Mouse (Mus musculus) thymus, adult 2 months (tissue): Measurements from ENCODE around the gene Gpsm3. TPM values are rescaled to one million over a fixed set of nuclear protein-coding genes. Genes with fewer than 3 reads are reported as not detected.

Experiments used
- DNase-seq: peaks from one replicate; pipeline ENCODE4 v3.0.0; 2021
- H3K27ac ChIP-seq: fragments of 200-500 bp; 2 replicates; pipeline ENCODE4 v1.5.1; 2012; ENCODE audit warnings: low read length, control low read depth; ENCODE audit not compliant: control insufficient read depth, insufficient read depth
- H3K27me3 ChIP-seq: fragments of 200-500 bp; 2 replicates; pipeline ENCODE4 v1.6.1; 2012; ENCODE audit warnings: mild to moderate bottlenecking, low read length, moderate library complexity, mixed read lengths; ENCODE audit not compliant: control insufficient read depth, insufficient read depth
- H3K36me3 ChIP-seq: fragments of 200-500 bp; 2 replicates; pipeline ENCODE4 v1.6.1; 2012; ENCODE audit warnings: mild to moderate bottlenecking, low read length, moderate library complexity; ENCODE audit not compliant: control insufficient read depth, insufficient read depth
- H3K4me1 ChIP-seq: fragments of 200-500 bp; replicated peaks from 2 replicates; pipeline ENCODE4 v1.6.1; 2012; ENCODE audit warnings: low read length; ENCODE audit not compliant: control insufficient read depth, insufficient read depth
- H3K4me3 ChIP-seq: fragments of 200-500 bp; 2 replicates; pipeline ENCODE4 v1.5.1; 2012; ENCODE audit warnings: mild to moderate bottlenecking, low read length, control low read depth, moderate library complexity; ENCODE audit not compliant: control insufficient read depth, insufficient read depth
- CTCF ChIP-seq: fragments of 200-500 bp; IDR thresholded peaks from 2 replicates; pipeline ENCODE4 v1.5.1; 2012; ENCODE audit warnings: mild to moderate bottlenecking, control low read depth, low read length, moderate library complexity, borderline replicate concordance; ENCODE audit not compliant: control insufficient read depth, poor library complexity, insufficient read depth; ENCODE audit errors: extremely low read depth
- POLR2A ChIP-seq: fragments of 200-500 bp; IDR thresholded peaks from 2 replicates; pipeline ENCODE4 v1.6.1; 2012; ENCODE audit warnings: mild to moderate bottlenecking, low read length, control low read depth, moderate library complexity; ENCODE audit not compliant: control insufficient read depth, poor library complexity, insufficient read depth; ENCODE audit errors: extremely low read depth
- WGBS: fragments of 180-500 bp; shearing (Covaris S2); methylation state at CpG from one replicate; pipeline ENCODE4 v1.1.7; 2018; 5-methylcytosine and 5-hydroxymethylcytosine counted together
- polyA plus RNA-seq: library from polyadenylated mRNA; depleted of rRNA; stranded (reverse); fragments of >200 nt; gene quantifications from 2 replicates; pipeline ENCODE4 v1.2.3, GENCODE M21; 2012

The Gpsm3 gene
- polyA plus RNA-seq, 1 experiment = 208 TPM

DNA sequence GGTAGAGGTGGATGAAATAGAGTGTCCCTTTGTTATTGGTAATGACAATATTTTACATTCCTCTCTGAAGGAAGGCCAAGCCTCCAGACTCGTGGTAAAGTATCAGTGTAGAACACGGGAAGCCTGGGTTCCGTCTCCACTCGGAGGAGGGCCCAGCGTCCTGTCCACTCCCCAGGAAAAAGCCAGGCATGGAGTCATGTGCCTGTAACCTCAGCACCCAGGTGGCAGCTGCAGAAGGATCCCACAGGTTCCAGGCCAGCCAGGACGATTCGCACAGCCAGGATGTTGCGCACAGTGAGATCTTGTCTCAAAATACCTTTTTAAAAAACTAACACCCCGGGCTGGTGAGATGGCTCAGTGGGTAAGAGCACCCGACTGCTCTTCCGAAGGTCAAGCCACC, 26.3 kb upstream of the Gpsm3 start:
- TF ChIP-seq POLR2A = no peak
- no peak for TF ChIP-seq CTCF
- H3K27ac ChIP-seq = no peak overlapping the region
- WGBS = 90% methylated on average over 11 of the region's 11 CpGs
- no peak overlapping the region for H3K4me3 ChIP-seq
- H3K4me1 ChIP-seq = peaks cover 5% of the 10 kb centered on the region
- no peaks in the 10 kb centered on the region for H3K27me3 ChIP-seq
- no peaks in the 10 kb centered on the region for H3K36me3 ChIP-seq
- no peak for DNase-seq

DNA sequence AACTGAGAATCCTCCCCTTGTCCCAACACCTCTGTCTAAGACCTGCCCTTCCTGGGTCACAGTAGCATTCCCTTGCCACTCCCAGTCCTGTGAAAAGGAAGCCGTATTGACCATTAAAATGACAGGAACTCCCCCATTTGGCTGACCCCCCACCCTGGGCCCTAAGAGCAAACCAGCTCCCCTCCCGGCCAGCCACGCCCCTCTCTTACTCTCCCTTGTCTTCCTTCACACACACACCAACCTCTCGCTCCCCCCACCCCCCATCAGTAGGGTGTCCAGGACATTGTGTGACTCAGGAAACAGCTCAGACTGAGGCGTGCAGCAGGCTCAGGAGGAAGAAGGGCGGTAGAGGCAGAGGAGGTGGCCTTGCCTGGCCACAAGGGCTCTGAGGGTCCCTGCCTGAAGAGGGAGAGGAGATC, 25.6 kb upstream of the Gpsm3 start, which contains the start of gene Notch4:
Notch4 (plus strand) TSS at position 266 of the 419 bp plus-strand sequence.
- Histone ChIP-seq H3K4me1 (peaks cover 5% of the 10 kb centered on the region), H3K36me3 (no peaks in the 10 kb centered on the region), H3K4me3 (no peak within 1 kb of the TSS), H3K27me3 (no peaks in the 10 kb centered on the region), H3K27ac (no peak within 1 kb of the TSS)
- DNase-seq = no peak
- TF ChIP-seq CTCF (no peak), POLR2A (no peak)
- WGBS = 26% methylated on average over 6 of the region's 6 CpGs

DNA sequence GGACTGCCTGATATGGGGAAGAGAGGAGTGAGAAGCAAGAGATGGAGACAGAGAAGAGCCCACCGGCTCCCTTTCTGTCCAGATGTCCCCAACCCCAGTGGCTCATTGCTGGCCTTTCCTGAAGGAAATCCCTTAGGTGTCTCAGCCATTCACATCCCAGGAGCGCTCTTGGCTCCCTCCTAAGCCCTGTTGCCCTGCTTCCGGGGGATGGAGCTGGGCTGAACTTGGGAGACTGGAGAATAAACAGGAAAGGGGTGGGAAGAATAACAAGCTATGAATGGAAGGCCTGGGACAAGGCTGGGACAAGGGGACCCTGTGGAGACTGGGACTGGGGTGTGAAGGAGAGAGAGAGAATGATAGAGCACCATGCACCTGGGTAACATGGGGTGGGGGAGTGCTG, 24.8 kb upstream of the Gpsm3 start:
- Histone ChIP-seq H3K27me3 (no peaks in the 10 kb centered on the region), H3K4me3 (no peak overlapping the region), H3K36me3 (no peaks in the 10 kb centered on the region), H3K4me1 (peaks cover 5% of the 10 kb centered on the region), H3K27ac (no peak overlapping the region)
- TF ChIP-seq POLR2A = no peak
- TF ChIP-seq CTCF = no peak
- DNase-seq = no peak
- 95% methylated on average over 3 of the region's 3 CpGs for WGBS

DNA sequence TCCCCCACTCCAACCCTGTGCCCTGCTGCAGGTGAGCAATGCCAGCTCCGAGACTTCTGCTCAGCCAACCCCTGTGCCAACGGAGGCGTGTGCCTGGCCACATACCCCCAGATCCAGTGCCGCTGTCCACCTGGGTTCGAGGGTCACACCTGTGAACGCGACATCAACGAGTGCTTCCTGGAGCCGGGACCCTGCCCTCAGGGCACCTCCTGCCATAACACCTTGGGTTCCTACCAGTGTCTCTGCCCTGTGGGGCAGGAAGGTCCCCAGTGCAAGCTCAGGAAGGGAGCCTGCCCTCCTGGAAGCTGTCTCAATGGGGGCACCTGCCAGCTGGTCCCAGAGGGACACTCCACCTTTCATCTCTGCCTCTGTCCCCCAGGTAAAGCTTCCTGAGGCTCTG, 22.3 kb upstream of the Gpsm3 start:
- DNase-seq = no peak
- Histone ChIP-seq H3K4me3 (no peak overlapping the region), H3K4me1 (no peaks in the 10 kb centered on the region), H3K27ac (no peak overlapping the region), H3K36me3 (no peaks in the 10 kb centered on the region), H3K27me3 (no peaks in the 10 kb centered on the region)
- WGBS = 89% methylated on average over 9 of the region's 9 CpGs
- TF ChIP-seq CTCF (no peak), POLR2A (no peak)

DNA sequence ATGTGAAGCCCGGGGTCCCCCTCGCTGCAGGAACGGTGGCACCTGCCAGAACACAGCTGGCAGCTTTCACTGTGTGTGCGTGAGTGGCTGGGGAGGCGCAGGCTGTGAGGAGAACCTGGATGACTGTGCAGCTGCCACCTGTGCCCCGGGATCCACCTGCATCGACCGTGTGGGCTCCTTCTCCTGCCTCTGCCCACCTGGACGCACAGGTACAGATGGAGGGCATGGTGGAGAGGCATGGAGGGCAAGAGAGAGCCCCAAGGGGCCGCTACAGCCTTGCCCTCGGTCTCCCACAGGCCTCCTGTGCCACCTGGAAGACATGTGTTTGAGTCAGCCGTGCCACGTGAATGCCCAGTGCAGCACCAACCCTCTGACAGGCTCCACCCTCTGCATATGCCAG, 21.2 kb upstream of the Gpsm3 start:
- Histone ChIP-seq H3K4me1 (no peaks in the 10 kb centered on the region), H3K27me3 (no peaks in the 10 kb centered on the region)

DNA sequence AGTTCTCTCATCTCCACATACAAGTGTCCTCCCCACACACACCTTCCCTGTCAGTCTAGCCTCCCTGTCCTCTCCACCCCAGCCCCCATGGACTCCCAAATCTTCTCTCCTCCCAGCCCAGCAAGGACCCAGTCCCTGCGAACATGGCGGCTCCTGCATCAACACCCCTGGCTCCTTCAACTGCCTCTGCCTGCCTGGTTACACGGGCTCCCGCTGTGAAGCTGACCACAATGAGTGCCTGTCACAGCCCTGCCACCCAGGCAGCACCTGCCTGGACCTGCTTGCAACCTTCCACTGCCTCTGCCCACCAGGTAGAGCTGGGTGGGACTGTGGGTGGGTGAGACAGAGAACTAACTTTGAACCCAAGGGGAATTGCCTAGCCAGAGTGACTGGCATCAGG, 19.7 kb upstream of the Gpsm3 start:
- H3K4me1 ChIP-seq = no peaks in the 10 kb centered on the region
- no peak for TF ChIP-seq POLR2A
- TF ChIP-seq CTCF = no peak
- H3K27ac ChIP-seq = no peak overlapping the region
- no peaks in the 10 kb centered on the region for H3K27me3 ChIP-seq
- no peak overlapping the region for H3K4me3 ChIP-seq
- no peaks in the 10 kb centered on the region for H3K36me3 ChIP-seq
- DNase-seq = no peak
- WGBS = 75% methylated on average over 4 of the region's 4 CpGs

More for the DNA sequence above, 21.2 kb upstream of the Gpsm3 start:
- Histone ChIP-seq H3K36me3 (no peaks in the 10 kb centered on the region), H3K27ac (no peak overlapping the region), H3K4me3 (no peak overlapping the region)
- no peak for TF ChIP-seq POLR2A
- TF ChIP-seq CTCF = no peak
- WGBS = 73% methylated on average over 13 of the region's 13 CpGs
- DNase-seq = no peak

DNA sequence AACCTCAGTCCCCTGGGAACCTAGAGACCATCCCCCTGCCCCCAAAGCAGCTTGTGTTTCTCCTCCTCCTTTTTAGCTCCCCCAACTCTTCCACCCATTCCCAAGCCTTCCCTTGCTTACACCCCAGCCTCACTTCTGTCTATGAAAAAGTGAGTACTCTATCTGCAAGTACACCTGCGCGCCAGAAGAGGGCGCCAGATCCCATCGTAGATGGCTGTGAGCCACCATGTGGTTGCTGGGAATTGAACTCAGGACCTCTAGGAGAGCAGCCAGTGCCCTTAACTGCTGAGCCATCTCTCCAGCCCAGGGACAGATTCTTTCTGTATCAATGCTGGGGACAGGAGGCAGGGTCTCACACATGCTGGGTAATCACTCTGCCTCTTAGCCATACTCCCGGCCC, 17.7 kb upstream of the Gpsm3 start:
- WGBS = 36% methylated on average over 5 of the region's 5 CpGs
- TF ChIP-seq CTCF (peak; percentile 83; the same call in 1 of the 2 replicates), POLR2A (no peak)

More for the DNA sequence above, 17.7 kb upstream of the Gpsm3 start:
- Histone ChIP-seq H3K4me3 (no peak overlapping the region), H3K27ac (no peak overlapping the region), H3K4me1 (no peaks in the 10 kb centered on the region), H3K36me3 (no peaks in the 10 kb centered on the region), H3K27me3 (no peaks in the 10 kb centered on the region)
- peak; percentile 38 for DNase-seq
